Mouse (Mus musculus) lung, embryonic 14.5 days (tissue): Measurements from ENCODE around the gene Ptprm. TPM values are rescaled to one million over a fixed set of nuclear protein-coding genes. Genes with fewer than 3 reads are reported as not detected.

ENCODE experiments used
- ATAC-seq: fragments of 200-750 bp; cut with Nextera tagmentation; 2 replicates; pipeline ENCODE4 v1.8.0; 2017; ENCODE audit warnings: mild to moderate bottlenecking, moderate TSS enrichment, moderate library complexity; ENCODE audit not compliant: insufficient read depth
- DNase-seq: peaks from one replicate; pipeline ENCODE4 v3.0.0-alpha.2; 2015
- H3K27ac ChIP-seq: fragments of 300-500 bp; sonication (generic); 2 replicates; pipeline ENCODE4 v1.5.1; 2014; ENCODE audit warnings: low read depth, mild to moderate bottlenecking, moderate library complexity
- H3K27me3 ChIP-seq: fragments of 300-500 bp; sonication (generic); 2 replicates; pipeline ENCODE4 v1.6.1; 2014; ENCODE audit warnings: low read length, control low read depth; ENCODE audit not compliant: insufficient read depth
- H3K36me3 ChIP-seq: fragments of 300-500 bp; sonication (generic); 2 replicates; pipeline ENCODE4 v1.6.1; 2014; ENCODE audit warnings: control low read depth; ENCODE audit not compliant: insufficient read depth
- H3K4me1 ChIP-seq: fragments of 300-500 bp; sonication (generic); 2 replicates; pipeline ENCODE4 v1.6.1; 2014; ENCODE audit warnings: antibody characterized with exemption, control low read depth; ENCODE audit not compliant: insufficient read depth
- H3K4me2 ChIP-seq: fragments of 300-500 bp; sonication (generic); 2 replicates; pipeline ENCODE4 v1.6.1; 2014; ENCODE audit warnings: mild to moderate bottlenecking
- H3K4me3 ChIP-seq: fragments of 300-500 bp; sonication (generic); 2 replicates; pipeline ENCODE4 v1.5.1; 2014; ENCODE audit warnings: low read depth, low read length
- H3K9ac ChIP-seq: fragments of 300-500 bp; sonication (generic); 2 replicates; pipeline ENCODE4 v1.6.1; 2014
- H3K9me3 ChIP-seq: fragments of 300-500 bp; sonication (generic); 2 replicates; pipeline ENCODE4 v1.6.1; 2016; ENCODE audit warnings: low read depth, low read length, control low read depth
- CTCF ChIP-seq: IDR thresholded peaks from 2 replicates; pipeline ENCODE4 v1.5.1; 2016; ENCODE audit warnings: antibody characterized with exemption, low read depth
- WGBS: fragments of 180-500 bp; shearing (Covaris S2); extraction: QIAGEN DNeasy Blood & Tissue Kit; methylation state at CpG from one replicate; pipeline ENCODE4 v1.1.7; 2014; 5-methylcytosine and 5-hydroxymethylcytosine counted together
- microRNA-seq: library from miRNA; unstranded; fragments of <30 nt; microRNA quantifications from one replicate; pipeline ENCODE4, GENCODE M21; 2016; ENCODE audit warnings: borderline number of aligned reads
- polyA plus RNA-seq: library from polyadenylated mRNA; unstranded; fragments of >200 nt; fragmentation: Nextera tagmentation; extraction: Ambion mirVana; gene quantifications from 2 replicates; pipeline ENCODE4 v1.2.1, GENCODE M21; 2014

Ptprm gene
- polyA plus RNA-seq, 1 experiment from 2014 or later = 45.4 TPM

DNA sequence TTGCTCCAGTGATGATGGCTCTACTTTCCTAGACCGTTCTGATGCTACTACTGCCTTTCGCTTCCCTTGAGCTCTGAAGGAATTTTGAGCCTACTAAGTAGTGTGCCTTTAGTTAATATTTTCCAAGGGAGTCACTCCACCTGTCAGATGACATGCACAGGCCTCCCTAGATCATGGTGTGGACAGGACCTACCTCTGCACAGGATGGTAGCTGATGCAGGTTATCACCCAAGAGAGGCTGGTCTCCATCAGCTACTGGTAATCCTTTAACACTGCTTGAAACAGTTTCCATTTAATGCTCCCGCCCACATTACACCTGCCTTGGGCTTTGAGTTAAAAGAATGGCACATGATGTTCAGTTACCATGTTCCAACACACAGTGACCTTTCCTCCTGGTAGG, 688.5 kb downstream of the Ptprm start:
- no peaks in the 10 kb centered on the region for H3K27me3 ChIP-seq
- TF ChIP-seq CTCF = no peak
- no peak overlapping the region for H3K27ac ChIP-seq
- H3K9me3 ChIP-seq = no peaks in the 10 kb centered on the region
- no peak for ATAC-seq
- no peak for DNase-seq
- no peak overlapping the region for H3K4me2 ChIP-seq
- no peak overlapping the region for H3K9ac ChIP-seq
- 77% methylated on average over 3 of the region's 3 CpGs for WGBS
- H3K4me1 ChIP-seq = no peaks in the 10 kb centered on the region
- H3K36me3 ChIP-seq = 0 out of 2 replicates have a peak, but pooled peaks cover 4% of the 10 kb centered on the region
- no peak overlapping the region for H3K4me3 ChIP-seq

- no peak overlapping the region for H3K4me3 ChIP-seq
- 0 out of 2 replicates have a peak, but pooled peaks cover 4% of the 10 kb centered on the region for H3K36me3 ChIP-seq
- ATAC-seq (no peak), DNase-seq (no peak)
- no peak for TF ChIP-seq CTCF
- no peaks in the 10 kb centered on the region for H3K9me3 ChIP-seq
- H3K4me1 ChIP-seq = no peaks in the 10 kb centered on the region
- H3K27me3 ChIP-seq = no peaks in the 10 kb centered on the region
- no peak overlapping the region for H3K9ac ChIP-seq
- H3K27ac ChIP-seq = no peak overlapping the region
- H3K4me2 ChIP-seq = no peak overlapping the region
- WGBS = 67% methylated on average over 3 of the region's 3 CpGs
These were observed 689.0 kb downstream of the Ptprm start for GRCm38 (mm10) chr17:66665201-66665756.

DNA sequence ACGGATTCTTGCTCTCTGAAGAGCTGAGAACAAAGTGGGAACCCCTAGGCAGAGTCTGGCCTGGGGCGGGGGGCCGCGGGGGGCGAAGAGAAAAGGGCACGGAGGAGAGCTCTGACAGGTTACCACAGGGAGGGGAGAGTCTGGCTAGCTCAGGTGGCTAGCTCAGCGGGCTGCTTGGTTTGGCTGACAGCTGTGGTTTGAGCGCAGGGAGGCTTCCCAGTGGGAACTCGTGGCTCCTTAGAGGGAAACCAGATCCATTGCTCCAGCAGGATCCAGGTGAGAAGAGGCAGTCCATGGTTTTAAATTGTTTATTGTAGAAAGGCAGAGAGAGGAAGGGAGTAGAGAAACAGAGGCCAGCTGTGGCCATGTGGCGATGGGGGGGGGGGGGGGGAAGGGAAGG, 689.5 kb downstream of the Ptprm start:
- WGBS = 54% methylated on average over 9 of the region's 10 CpGs
- no peak overlapping the region for H3K4me3 ChIP-seq
- H3K9ac ChIP-seq = no peak overlapping the region
- DNase-seq (no peak), ATAC-seq (no peak)
- H3K27me3 ChIP-seq = no peaks in the 10 kb centered on the region
- H3K9me3 ChIP-seq = no peaks in the 10 kb centered on the region
- H3K4me1 ChIP-seq = no peaks in the 10 kb centered on the region
- 0 out of 2 replicates have a peak, but pooled peaks cover 4% of the 10 kb centered on the region for H3K36me3 ChIP-seq
- no peak overlapping the region for H3K4me2 ChIP-seq
- no peak overlapping the region for H3K27ac ChIP-seq
- no peak for TF ChIP-seq CTCF

- Histone ChIP-seq H3K4me2 (no peak overlapping the region), H3K27ac (no peak overlapping the region), H3K4me3 (no peak overlapping the region), H3K36me3 (no peaks in the 10 kb centered on the region), H3K27me3 (no peaks in the 10 kb centered on the region), H3K9me3 (no peaks in the 10 kb centered on the region), H3K4me1 (no peaks in the 10 kb centered on the region), H3K9ac (no peak overlapping the region)
- ATAC-seq (no peak), DNase-seq (no peak)
- TF ChIP-seq CTCF = no peak
- 55% methylated on average over 3 of the region's 3 CpGs for WGBS
These were observed 695.0 kb downstream of the Ptprm start for GRCm38 (mm10) chr17:66659242-66659641.

DNA sequence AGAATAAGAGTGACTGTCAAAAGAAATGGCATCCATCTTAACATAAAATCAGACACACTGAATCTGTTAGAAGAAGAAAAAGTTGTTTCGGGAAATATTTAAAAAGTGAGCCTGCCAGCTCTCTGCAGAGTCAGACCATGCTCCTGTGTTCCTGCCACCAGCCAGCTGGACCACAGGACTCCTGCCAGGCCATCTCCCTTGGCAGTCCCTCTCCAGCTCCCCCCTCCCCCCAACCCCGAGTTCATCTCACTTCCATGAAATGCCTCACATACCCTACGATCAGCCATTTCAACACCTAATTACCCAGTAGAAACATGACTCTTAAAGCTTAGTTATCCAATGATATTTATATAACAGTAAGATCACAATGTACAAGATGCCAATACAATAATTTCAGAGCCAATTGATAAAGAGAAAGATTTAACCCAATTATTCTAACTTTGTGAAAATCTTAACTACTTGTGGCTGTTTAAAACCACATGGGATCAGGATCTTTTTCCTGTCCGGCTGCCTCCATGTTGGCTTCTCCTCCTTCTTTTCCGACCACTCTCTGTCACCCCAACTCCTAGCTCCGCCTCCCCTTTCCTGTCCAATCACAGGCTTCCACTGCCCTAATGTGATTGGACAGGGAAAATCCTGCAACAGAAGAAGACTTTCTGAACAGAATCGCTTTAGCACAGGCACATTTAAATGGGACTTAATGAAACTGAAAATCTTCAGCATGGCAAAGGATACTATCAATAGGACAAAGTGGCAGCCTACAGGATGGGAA, 716.1 kb downstream of the Ptprm start:
- Histone ChIP-seq H3K9me3 (no peaks in the 10 kb centered on the region), H3K36me3 (no peaks in the 10 kb centered on the region), H3K4me2 (no peak overlapping the region), H3K4me1 (no peaks in the 10 kb centered on the region), H3K27ac (no peak overlapping the region), H3K27me3 (no peaks in the 10 kb centered on the region), H3K9ac (no peak overlapping the region), H3K4me3 (no peak overlapping the region)
- 69% methylated on average over 7 of the region's 7 CpGs for WGBS
- no peak for TF ChIP-seq CTCF
- ATAC-seq = no peak
- peak; percentile 23 for DNase-seq

DNA sequence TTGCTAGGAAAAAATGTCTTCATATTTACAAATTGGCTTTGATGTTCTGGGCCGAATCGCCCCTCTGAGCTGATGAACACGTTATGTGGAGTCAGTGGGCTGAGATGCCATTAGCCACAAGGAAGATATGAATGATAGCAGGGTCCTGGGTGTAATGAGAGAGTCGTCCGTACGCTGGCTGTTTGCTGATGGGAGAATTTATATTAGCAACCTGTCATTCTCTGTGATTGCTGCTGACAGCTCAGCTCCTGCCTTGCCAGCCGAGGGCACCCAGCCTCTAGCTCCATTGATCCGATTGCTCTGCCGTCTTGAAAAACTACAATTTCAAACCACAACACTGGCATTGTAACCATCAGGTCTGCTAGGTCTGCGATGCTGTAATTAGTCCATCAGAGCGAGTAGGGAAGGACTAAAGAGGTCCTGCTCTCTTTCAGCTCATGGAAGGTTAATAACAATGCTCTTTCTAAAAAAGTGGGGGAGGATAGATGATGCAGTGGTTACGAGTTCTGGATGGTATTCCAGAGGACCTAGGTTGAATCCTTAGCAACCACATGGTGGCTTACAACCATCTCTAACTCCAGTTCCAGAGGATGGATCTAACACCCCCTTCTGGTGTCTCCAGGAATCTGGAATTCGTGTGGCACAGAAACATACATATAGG, 734.1 kb downstream of the Ptprm start:
- Histone ChIP-seq H3K27ac (no peak overlapping the region), H3K36me3 (no peaks in the 10 kb centered on the region), H3K4me3 (no peak overlapping the region), H3K9me3 (no peaks in the 10 kb centered on the region), H3K4me1 (no peaks in the 10 kb centered on the region), H3K4me2 (no peak overlapping the region), H3K9ac (no peak overlapping the region), H3K27me3 (no peaks in the 10 kb centered on the region)
- WGBS = 75% methylated on average over 13 of the region's 13 CpGs
- no peak for TF ChIP-seq CTCF
- no peak for ATAC-seq
- no peak for DNase-seq

DNA sequence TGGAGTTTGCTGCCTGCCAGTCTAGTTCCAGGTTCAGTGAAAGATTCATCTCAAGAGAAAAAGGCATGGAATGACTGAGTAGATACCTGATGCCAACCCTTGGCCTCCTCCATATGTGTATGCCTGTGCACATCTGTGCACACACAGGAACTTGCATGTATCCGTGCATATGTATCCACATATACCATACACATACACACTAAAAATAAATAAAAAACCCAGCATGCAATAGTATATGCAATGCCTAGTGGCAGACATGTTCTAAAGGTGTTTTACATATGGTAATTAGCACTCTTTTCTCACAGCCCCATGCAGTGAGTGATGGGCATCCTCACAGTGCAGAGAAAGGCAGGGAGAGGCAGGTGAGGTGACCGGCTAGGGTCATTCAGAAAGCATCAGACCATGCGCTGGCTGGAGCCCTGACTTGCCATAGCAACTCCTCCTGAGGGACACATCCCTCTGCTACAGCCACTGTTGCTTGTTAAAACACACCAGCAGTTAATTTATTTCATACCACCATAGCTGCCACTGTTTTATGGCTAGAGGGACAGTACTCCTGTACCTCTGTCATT, 734.9 kb downstream of the Ptprm start:
- no peaks in the 10 kb centered on the region for H3K27me3 ChIP-seq
- DNase-seq (no peak), ATAC-seq (no peak)
- H3K4me2 ChIP-seq = no peak overlapping the region
- WGBS = 82% methylated on average over 3 of the region's 3 CpGs
- no peak overlapping the region for H3K4me3 ChIP-seq
- TF ChIP-seq CTCF = no peak
- H3K36me3 ChIP-seq = no peaks in the 10 kb centered on the region
- H3K4me1 ChIP-seq = no peaks in the 10 kb centered on the region
- H3K27ac ChIP-seq = no peak overlapping the region
- no peaks in the 10 kb centered on the region for H3K9me3 ChIP-seq
- no peak overlapping the region for H3K9ac ChIP-seq

Small RNA genes within 50 kb of the gene (microRNA-seq; reads per million reads assigned to microRNA genes)
- 1.4 reads per million for gene Mir5709
